Mouse (Mus musculus): ENCODE measurements around the gene Cebpb. TPM values are rescaled to one million over a fixed set of nuclear protein-coding genes. Genes with fewer than 3 reads are reported as not detected.

Gene Cebpb
- total RNA-seq, 2 experiments from 2014 or later = 357 to 631 TPM

GRCm38 (mm10) chr2:167691871-167692661 is 3.4 kb downstream of the Cebpb start:
- DNase-seq = peak in 1 of 2 experiments; percentile 39

- DNase-seq = no peak
Observed at GRCm38 (mm10) chr2:167692831-167693230, 4.1 kb downstream of the Cebpb start.

DNA sequence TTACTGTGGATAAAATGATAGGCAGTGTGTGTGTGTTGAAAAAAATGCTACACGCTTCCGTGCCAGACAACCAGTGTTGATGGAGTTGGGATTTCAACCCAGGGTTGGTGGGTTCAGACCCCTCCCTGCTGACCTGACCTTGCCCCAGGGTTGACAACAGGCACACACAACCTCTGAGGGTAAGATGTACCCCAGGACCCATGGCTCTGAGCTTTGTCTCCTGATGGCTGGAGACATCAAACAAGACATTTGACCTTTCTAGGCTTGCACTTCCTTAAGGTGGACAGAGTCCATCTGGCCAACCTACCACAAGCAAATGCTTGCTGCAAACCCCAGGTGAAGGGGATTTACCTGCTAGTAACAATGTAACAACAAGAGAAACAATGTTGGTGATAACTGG is 4.8 kb downstream of the Cebpb start:
- no peak for DNase-seq

- DNase-seq = peak in 1 of 2 experiments; percentile 66
Observed at GRCm38 (mm10) chr2:167694244-167694643, 5.5 kb downstream of the Cebpb start.

- DNase-seq = no peak
Observed at GRCm38 (mm10) chr2:167694963-167695362, 6.2 kb downstream of the Cebpb start.

DNA sequence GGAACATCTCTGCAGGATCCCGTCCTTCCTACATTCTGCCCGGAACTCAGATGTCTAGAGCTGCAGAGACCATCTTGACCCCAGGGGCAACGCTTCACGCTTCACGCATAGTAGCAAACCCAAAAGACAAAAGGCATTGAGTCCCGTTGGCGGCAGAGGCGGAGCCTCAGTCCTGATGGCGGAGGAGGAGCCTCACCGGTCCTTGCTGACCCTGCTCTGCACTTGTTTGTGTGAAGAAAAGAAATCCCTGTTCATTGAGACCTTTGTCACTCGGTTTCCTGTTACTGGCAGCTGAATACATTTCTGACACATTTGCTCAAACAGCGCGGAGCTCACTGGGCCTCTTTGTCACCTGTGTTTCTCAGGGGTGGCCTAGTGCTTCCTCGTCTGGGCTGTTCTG is 6.8 kb downstream of the Cebpb start:
- DNase-seq = no peak

DNA sequence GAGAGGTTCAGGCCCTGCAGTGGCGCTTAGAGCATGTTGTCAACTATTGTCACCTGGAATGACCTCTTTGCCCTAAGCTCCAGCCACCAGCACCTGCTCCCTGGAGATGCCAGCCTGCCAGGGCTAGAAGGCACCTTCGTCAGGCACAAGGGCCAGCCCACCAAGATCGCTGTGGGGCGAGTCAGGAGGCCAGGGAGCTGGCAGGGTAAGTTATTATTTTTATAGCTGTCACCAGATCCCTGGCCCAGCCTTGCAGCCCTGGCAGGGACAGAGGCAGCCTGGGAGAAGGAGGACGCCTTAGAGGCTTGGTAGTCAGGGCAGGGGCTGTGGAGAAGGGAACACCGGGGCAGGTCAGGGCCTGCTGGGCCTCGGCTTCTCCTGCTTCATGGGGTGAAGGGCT is 7.4 kb downstream of the Cebpb start:
- DNase-seq = peak; percentile 63 to 65

DNA sequence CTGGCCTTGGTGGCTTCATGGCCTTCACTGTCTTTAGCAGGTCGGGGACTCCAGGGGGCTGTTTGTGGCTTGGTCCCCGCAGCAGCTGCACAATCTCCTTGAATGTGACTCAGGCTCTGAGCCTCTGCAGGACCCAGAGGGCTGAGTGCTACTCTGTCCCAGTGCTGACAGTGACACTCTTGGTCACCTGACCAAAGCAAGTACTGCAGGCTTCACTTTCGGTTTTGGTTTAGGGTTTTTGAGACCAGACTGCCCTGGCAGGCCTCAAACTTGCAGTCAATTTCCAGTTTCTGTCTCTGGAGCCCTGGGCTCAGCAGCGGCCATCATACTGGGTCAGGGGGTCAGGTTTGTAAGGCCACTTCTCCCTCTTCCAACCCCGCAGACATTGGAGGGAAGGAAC is 9.2 kb downstream of the Cebpb start:
- DNase-seq = peak; percentile 80

- DNase-seq = peak; percentile 52 to 70
Observed at GRCm38 (mm10) chr2:167700018-167700417, 11.3 kb downstream of the Cebpb start.

GRCm38 (mm10) chr2:167701472-167701871 is 12.8 kb downstream of the Cebpb start:
- no peak for DNase-seq

GRCm38 (mm10) chr2:167702126-167702525 is 13.4 kb downstream of the Cebpb start:
- peak in 1 of 2 experiments; percentile 57 for DNase-seq

- DNase-seq = no peak
Observed at GRCm38 (mm10) chr2:167704409-167704808, 15.7 kb downstream of the Cebpb start.

DNA sequence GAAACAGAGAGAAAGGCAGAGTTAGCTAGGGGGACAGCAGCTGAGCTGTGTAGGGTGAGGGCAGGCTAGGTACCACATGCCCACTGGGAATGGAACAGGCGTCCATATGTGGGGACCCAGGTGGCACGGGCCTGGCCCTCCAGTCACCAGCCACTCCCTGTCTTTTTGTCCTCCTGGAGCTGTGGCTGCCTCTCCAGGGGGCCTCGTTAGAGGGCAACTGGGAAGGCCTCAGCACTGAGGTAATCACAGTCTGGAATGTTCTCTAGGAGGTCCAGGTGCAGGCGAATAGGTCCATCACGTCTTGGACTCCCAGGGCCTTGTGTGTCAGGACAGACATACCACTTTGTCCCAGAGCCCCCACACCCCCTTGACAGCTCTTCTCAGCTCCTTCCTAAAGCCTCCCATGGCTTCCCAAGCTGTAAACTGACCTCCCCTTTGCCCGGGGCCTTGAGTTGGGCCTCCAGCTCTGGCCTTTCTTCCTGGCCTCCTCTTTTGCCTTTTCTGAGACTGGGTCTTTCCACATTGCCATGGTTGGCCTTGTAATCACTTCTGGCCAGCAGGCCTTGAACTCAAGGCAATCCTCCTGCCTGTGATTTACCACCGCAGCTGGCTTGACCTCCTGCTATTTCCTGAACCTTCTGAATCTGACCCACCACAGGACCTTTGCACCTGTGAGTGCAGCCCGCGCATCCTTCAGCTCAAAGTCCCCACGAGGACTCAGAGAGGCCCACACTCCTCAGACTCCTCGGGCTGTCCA is 17.6 kb downstream of the Cebpb start:
- peak in 1 of 2 experiments; percentile 58 for DNase-seq

GRCm38 (mm10) chr2:167708373-167708772 is 19.7 kb downstream of the Cebpb start:
- peak; percentile 63 to 64 for DNase-seq

GRCm38 (mm10) chr2:167709969-167710368 is 21.3 kb downstream of the Cebpb start:
- no peak for DNase-seq

GRCm38 (mm10) chr2:167710574-167710973 is 21.9 kb downstream of the Cebpb start:
- DNase-seq = no peak

GRCm38 (mm10) chr2:167712872-167713821 is 24.4 kb downstream of the Cebpb start:
- no peak for DNase-seq

- no peak for DNase-seq
Observed at GRCm38 (mm10) chr2:167714298-167714697, 25.6 kb downstream of the Cebpb start.

DNA sequence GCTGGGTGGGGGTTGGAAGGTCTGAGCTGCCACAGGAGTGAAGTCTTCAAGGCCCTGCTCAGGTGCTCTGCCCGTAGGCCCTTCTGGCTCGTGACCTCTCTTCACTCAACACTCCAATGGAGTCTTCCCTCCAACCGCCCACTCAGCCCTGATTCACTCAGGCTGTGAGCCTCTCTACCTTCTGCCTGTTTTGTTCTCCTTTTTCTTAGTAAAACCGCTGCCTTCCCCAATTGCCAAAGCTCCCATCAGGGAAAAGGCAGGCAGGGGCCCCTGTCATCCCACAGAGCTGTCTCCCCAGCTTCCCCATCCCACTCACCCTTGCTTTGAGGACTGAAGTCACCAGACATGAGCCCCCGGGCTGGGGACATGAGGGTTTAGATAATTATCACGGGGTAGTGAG is 26.3 kb downstream of the Cebpb start:
- DNase-seq = no peak

- no peak for DNase-seq
Observed at GRCm38 (mm10) chr2:167717208-167717607, 28.5 kb downstream of the Cebpb start.

GRCm38 (mm10) chr2:167719520-167719919 is 30.8 kb downstream of the Cebpb start:
- peak; percentile 47 to 51 for DNase-seq

Data from adrenal gland, postnatal 36 days (tissue).